Mouse (Mus musculus): Measurements from ENCODE around the gene Ptar1. TPM values are rescaled to one million over a fixed set of nuclear protein-coding genes. Genes with fewer than 3 reads are reported as not detected.
A peak's percentile ranks its signal among the peaks of the same experiment; 100 is the strongest.
"Not testable (repeated sequence)": the region's sequence is repeated elsewhere in the genome, so short reads cannot be mapped to it uniquely, and the experiment has no call there.

The Ptar1 gene
- polyA plus RNA-seq, 1 experiment from 2014 or later: 9.6 TPM

GRCm38 (mm10) chr19:23658350-23658749 is 28.9 kb upstream of the Ptar1 start:
- no peak overlapping the region for H3K27ac ChIP-seq (ENCODE audit: low read depth)
- no peak for ATAC-seq (ENCODE audit: insufficient read depth)
- H3K9me3 ChIP-seq (ENCODE audit: low read depth, low read length): no peaks in the 10 kb centered on the region
- H3K36me3 ChIP-seq (ENCODE audit: insufficient read depth): no peaks in the 10 kb centered on the region
- TF ChIP-seq CTCF (IDR thresholded peaks at IDR 0.05; ENCODE audit: low read depth): no peak
- no peaks in the 10 kb centered on the region for H3K27me3 ChIP-seq (ENCODE audit: insufficient read depth, low read length)
- H3K4me3 ChIP-seq (ENCODE audit: low read depth, low read length): no peak overlapping the region
- H3K4me2 ChIP-seq: no peak overlapping the region
- H3K9ac ChIP-seq: no peak overlapping the region
- WGBS: 75% methylated on average over 4 of the region's 4 CpGs
- H3K4me1 ChIP-seq (ENCODE audit: insufficient read depth): no peaks in the 10 kb centered on the region
- DNase-seq: no peak

GRCm38 (mm10) chr19:23664083-23664482 is 23.1 kb upstream of the Ptar1 start:
- Histone ChIP-seq H3K36me3 (ENCODE audit: insufficient read depth) (no peaks in the 10 kb centered on the region), H3K4me3 (ENCODE audit: low read depth, low read length) (no peak overlapping the region), H3K27me3 (ENCODE audit: insufficient read depth, low read length) (no peaks in the 10 kb centered on the region), H3K4me1 (ENCODE audit: insufficient read depth) (no peaks in the 10 kb centered on the region), H3K27ac (ENCODE audit: low read depth) (no peak overlapping the region), H3K9me3 (ENCODE audit: low read depth, low read length) (no peaks in the 10 kb centered on the region), H3K4me2 (no peak overlapping the region), H3K9ac (no peak overlapping the region)
- ATAC-seq (ENCODE audit: insufficient read depth) (no peak), DNase-seq (no peak)
- WGBS: 77% methylated on average over 7 of the region's 7 CpGs
- no peak for TF ChIP-seq CTCF (IDR thresholded peaks at IDR 0.05; ENCODE audit: low read depth)

GRCm38 (mm10) chr19:23668142-23668655 is 19.0 kb upstream of the Ptar1 start:
- Histone ChIP-seq H3K4me1 (ENCODE audit: insufficient read depth) (no peaks in the 10 kb centered on the region), H3K9ac (no peak overlapping the region), H3K9me3 (ENCODE audit: low read depth, low read length) (no peaks in the 10 kb centered on the region), H3K27me3 (ENCODE audit: insufficient read depth, low read length) (no peaks in the 10 kb centered on the region), H3K27ac (ENCODE audit: low read depth) (no peak overlapping the region), H3K4me2 (no peak overlapping the region), H3K36me3 (ENCODE audit: insufficient read depth) (no peaks in the 10 kb centered on the region), H3K4me3 (ENCODE audit: low read depth, low read length) (no peak overlapping the region)
- TF ChIP-seq CTCF (IDR thresholded peaks at IDR 0.05; ENCODE audit: low read depth): no peak
- ATAC-seq (ENCODE audit: insufficient read depth): no peak
- no peak for DNase-seq
- WGBS: 72% methylated on average over 6 of the region's 6 CpGs

GRCm38 (mm10) chr19:23673021-23673420 is 14.2 kb upstream of the Ptar1 start:
- no peak for TF ChIP-seq CTCF (IDR thresholded peaks at IDR 0.05; ENCODE audit: low read depth)
- H3K9ac ChIP-seq: no peak overlapping the region
- ATAC-seq (ENCODE audit: insufficient read depth) (no peak), DNase-seq (no peak)
- no peak overlapping the region for H3K4me2 ChIP-seq
- no peaks in the 10 kb centered on the region for H3K27me3 ChIP-seq (ENCODE audit: insufficient read depth, low read length)
- no peak overlapping the region for H3K27ac ChIP-seq (ENCODE audit: low read depth)
- no peak overlapping the region for H3K4me3 ChIP-seq (ENCODE audit: low read depth, low read length)
- no peaks in the 10 kb centered on the region for H3K36me3 ChIP-seq (ENCODE audit: insufficient read depth)
- 51% methylated on average over 2 of the region's 2 CpGs for WGBS
- H3K4me1 ChIP-seq (ENCODE audit: insufficient read depth): no peaks in the 10 kb centered on the region
- peaks cover 3% of the 10 kb centered on the region; the same call in 1 of the 2 replicates for H3K9me3 ChIP-seq (ENCODE audit: low read depth, low read length)

GRCm38 (mm10) chr19:23675656-23676055 is 11.6 kb upstream of the Ptar1 start:
- H3K9ac ChIP-seq; H3K9me3 ChIP-seq (ENCODE audit: low read depth, low read length); H3K4me1 ChIP-seq (ENCODE audit: insufficient read depth); H3K4me2 ChIP-seq; ATAC-seq (ENCODE audit: insufficient read depth); DNase-seq; H3K27ac ChIP-seq (ENCODE audit: low read depth); H3K27me3 ChIP-seq (ENCODE audit: insufficient read depth, low read length); H3K4me3 ChIP-seq (ENCODE audit: low read depth, low read length); H3K36me3 ChIP-seq (ENCODE audit: insufficient read depth): not testable (repeated sequence)
- WGBS: 89% methylated on average over 8 of the region's 8 CpGs

- Histone ChIP-seq H3K4me3 (ENCODE audit: low read depth, low read length) (peak overlapping the region; percentile 93), H3K27me3 (ENCODE audit: insufficient read depth, low read length) (no peaks in the 10 kb centered on the region), H3K9ac (peak overlapping the region; percentile 93), H3K36me3 (ENCODE audit: insufficient read depth) (no peaks in the 10 kb centered on the region), H3K9me3 (ENCODE audit: low read depth, low read length) (no peaks in the 10 kb centered on the region), H3K4me1 (ENCODE audit: insufficient read depth) (0 out of 2 replicates have a peak, but pooled peaks cover 4% of the 10 kb centered on the region), H3K4me2 (peak overlapping the region; percentile 73), H3K27ac (ENCODE audit: low read depth) (peak overlapping the region; percentile 95)
- 1% methylated on average over 14 of the region's 14 CpGs for WGBS
- no peak for DNase-seq
- no peak for TF ChIP-seq CTCF (IDR thresholded peaks at IDR 0.05; ENCODE audit: low read depth)
- no peak for ATAC-seq (ENCODE audit: insufficient read depth)
Measured at GRCm38 (mm10) chr19:23686962-23687295, 300 bp upstream of the Ptar1 start.

GRCm38 (mm10) chr19:23688421-23688946 is 1.3 kb downstream of the Ptar1 start:
- WGBS: 12% methylated on average over 4 of the region's 4 CpGs
- Histone ChIP-seq H3K9ac (peak overlapping the region; percentile 46), H3K27ac (ENCODE audit: low read depth) (peak overlapping the region; percentile 72), H3K4me2 (peak overlapping the region; percentile 73), H3K27me3 (ENCODE audit: insufficient read depth, low read length) (no peaks in the 10 kb centered on the region), H3K36me3 (ENCODE audit: insufficient read depth) (no peaks in the 10 kb centered on the region), H3K4me3 (ENCODE audit: low read depth, low read length) (peak overlapping the region; percentile 93), H3K9me3 (ENCODE audit: low read depth, low read length) (no peaks in the 10 kb centered on the region), H3K4me1 (ENCODE audit: insufficient read depth) (0 out of 2 replicates have a peak, but pooled peaks cover 4% of the 10 kb centered on the region)
- peak; percentile 74 for DNase-seq
- TF ChIP-seq CTCF (IDR thresholded peaks at IDR 0.05; ENCODE audit: low read depth): no peak
- ATAC-seq (ENCODE audit: insufficient read depth): no peak
